Mouse (Mus musculus) thymus, adult 2 months (tissue): ENCODE measurements around the gene Naglu.

Experiments
- CTCF ChIP-seq: fragments of 200-500 bp; IDR thresholded peaks from 2 replicates; pipeline ENCODE4 v1.5.1; 2012; ENCODE audit warnings: mild to moderate bottlenecking, control low read depth, low read length, moderate library complexity, borderline replicate concordance; ENCODE audit not compliant: control insufficient read depth, poor library complexity, insufficient read depth; ENCODE audit errors: extremely low read depth
- POLR2A ChIP-seq: fragments of 200-500 bp; IDR thresholded peaks from 2 replicates; pipeline ENCODE4 v1.6.1; 2012; ENCODE audit warnings: mild to moderate bottlenecking, low read length, control low read depth, moderate library complexity; ENCODE audit not compliant: control insufficient read depth, poor library complexity, insufficient read depth; ENCODE audit errors: extremely low read depth

GRCm38 (mm10) chr11:101095314-101096024 lies 25.7 kb downstream of the Naglu start, which contains the start of gene Psmc3ip:
- TF ChIP-seq CTCF (peak; percentile 83; the same call in 1 of the 2 replicates), POLR2A (peak; percentile 78)
